Mouse (Mus musculus) liver, embryonic 11.5 days (tissue): ENCODE results near the gene Lrrc58. TPM values are rescaled to one million over a fixed set of nuclear protein-coding genes. Genes with fewer than 3 reads are reported as not detected.

Experiments used
- ATAC-seq: fragments of 200-750 bp; cut with Nextera tagmentation; replicated peaks from 2 replicates; pipeline ENCODE4 v1.8.0; 2017; ENCODE audit warnings: moderate number of reproducible peaks, mild to moderate bottlenecking, moderate TSS enrichment, moderate library complexity; ENCODE audit not compliant: low FRiP score
- DNase-seq: peaks from one replicate; pipeline ENCODE4 v3.0.0-alpha.2; 2017; ENCODE audit warnings: low spot score
- H3K27ac ChIP-seq: fragments of 300-500 bp; sonication (generic); 2 replicates; pipeline ENCODE4 v1.5.1; 2014; ENCODE audit warnings: mild to moderate bottlenecking, low read depth, low read length, control low read depth
- H3K27me3 ChIP-seq: fragments of 300-500 bp; sonication (generic); replicated peaks from 2 replicates; pipeline ENCODE4 v1.6.1; 2014; ENCODE audit warnings: low read length, mixed read lengths; ENCODE audit not compliant: control insufficient read depth, insufficient read depth
- H3K36me3 ChIP-seq: fragments of 300-500 bp; sonication (generic); 2 replicates; pipeline ENCODE4 v1.6.1; 2014; ENCODE audit warnings: mild to moderate bottlenecking, low read length, moderate library complexity, mixed read lengths; ENCODE audit not compliant: control insufficient read depth, insufficient read depth
- H3K4me1 ChIP-seq: fragments of 300-500 bp; sonication (generic); replicated peaks from 2 replicates; pipeline ENCODE4 v1.6.1; 2014; ENCODE audit warnings: low read length, mixed read lengths; ENCODE audit not compliant: control insufficient read depth, insufficient read depth
- H3K4me2 ChIP-seq: fragments of 300-500 bp; sonication (generic); 2 replicates; pipeline ENCODE4 v1.6.1; 2014; ENCODE audit warnings: mild to moderate bottlenecking, control low read depth, moderate library complexity
- H3K4me3 ChIP-seq: fragments of 300-500 bp; sonication (generic); 2 replicates; pipeline ENCODE4 v1.5.1; 2014; ENCODE audit warnings: low read depth, low read length, control low read depth
- H3K9ac ChIP-seq: fragments of 300-500 bp; sonication (generic); 2 replicates; pipeline ENCODE4 v1.6.1; 2014; ENCODE audit warnings: low read depth, low read length, control low read depth
- H3K9me3 ChIP-seq: fragments of 300-500 bp; sonication (generic); 2 replicates; pipeline ENCODE4 v1.6.1; 2016; ENCODE audit warnings: low read length, inconsistent platforms, mixed read lengths; ENCODE audit not compliant: control insufficient read depth
- WGBS: fragments of 180-500 bp; shearing (Covaris S2); extraction: QIAGEN DNeasy Blood & Tissue Kit; methylation state at CpG from one replicate; pipeline ENCODE4 v1.1.7; 2014; 5-methylcytosine and 5-hydroxymethylcytosine counted together
- polyA plus RNA-seq: library from polyadenylated mRNA; unstranded; fragments of >200 nt; fragmentation: Nextera tagmentation; extraction: Ambion mirVana; gene quantifications from 2 replicates; pipeline ENCODE4 v1.2.1, GENCODE M21; 2014

Gene Lrrc58
- polyA plus RNA-seq, 1 experiment from 2014 or later: 36.2 TPM

DNA sequence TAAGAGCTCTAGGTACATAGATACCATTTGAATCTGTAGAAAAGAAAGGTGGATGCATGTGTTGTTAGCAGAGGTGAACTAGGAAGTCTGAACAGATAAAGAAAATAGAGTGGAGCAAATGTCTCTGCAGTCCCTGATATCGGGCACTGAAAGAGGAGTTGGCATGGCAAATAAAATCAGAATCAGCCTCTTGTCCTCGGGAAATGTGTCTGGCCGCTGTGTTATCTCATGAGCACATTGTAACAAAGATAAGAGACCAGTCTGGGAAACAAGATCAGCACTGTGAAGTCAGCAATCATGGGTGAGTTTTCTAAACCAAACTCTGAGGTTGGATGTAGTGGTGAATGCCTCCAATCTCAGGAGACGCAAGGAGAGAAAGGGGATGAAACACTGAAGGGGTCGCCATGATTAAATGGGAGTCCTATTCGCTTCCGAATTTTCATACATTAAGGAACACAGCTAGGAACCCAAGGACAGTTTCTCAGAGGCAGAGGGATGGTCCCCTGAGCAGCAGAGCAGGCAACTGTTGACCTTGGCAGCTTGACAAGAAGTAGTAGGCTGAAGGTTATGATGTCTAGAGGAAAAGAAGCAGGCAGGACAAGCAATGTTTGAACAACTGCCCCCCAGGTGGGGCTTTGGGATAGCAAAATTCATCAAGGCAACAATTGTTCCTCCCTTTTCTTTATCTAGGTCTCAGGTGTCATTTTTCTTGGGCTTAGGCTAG lies 22.8 kb upstream of the Lrrc58 start:
- H3K4me1 ChIP-seq: no peaks in the 10 kb centered on the region; the same call in 1 of the 2 replicates
- no peak overlapping the region for H3K4me2 ChIP-seq
- no peaks in the 10 kb centered on the region for H3K36me3 ChIP-seq
- 42% methylated on average over 7 of the region's 7 CpGs for WGBS
- H3K27ac ChIP-seq: no peak overlapping the region
- DNase-seq: no peak
- H3K4me3 ChIP-seq: no peak overlapping the region
- no peak overlapping the region for H3K9ac ChIP-seq
- H3K9me3 ChIP-seq: no peaks in the 10 kb centered on the region
- no peaks in the 10 kb centered on the region for H3K27me3 ChIP-seq
- ATAC-seq: no peak

DNA sequence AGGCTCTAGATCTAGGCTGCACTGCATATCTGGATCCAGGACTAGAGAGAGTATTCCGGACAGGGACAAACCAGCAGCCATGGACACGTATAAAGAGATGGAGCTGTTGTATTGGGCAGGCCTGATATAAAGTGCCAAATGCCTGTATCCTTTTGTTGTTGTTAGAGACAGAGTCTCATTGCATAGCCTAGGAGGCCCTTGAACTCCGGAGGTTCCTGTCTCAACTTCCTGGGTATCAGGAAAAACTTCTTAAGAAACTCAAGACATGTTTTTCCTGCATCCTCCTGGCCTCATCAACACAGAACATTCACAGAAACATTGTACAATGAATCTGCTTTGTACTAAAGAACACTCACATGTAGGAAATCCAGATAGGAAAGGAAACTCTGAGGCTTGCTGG lies 21.1 kb upstream of the Lrrc58 start:
- no peak overlapping the region for H3K9ac ChIP-seq
- H3K4me1 ChIP-seq: no peaks in the 10 kb centered on the region; the same call in 1 of the 2 replicates
- no peak for ATAC-seq
- H3K4me3 ChIP-seq: no peak overlapping the region
- H3K27ac ChIP-seq: no peak overlapping the region
- DNase-seq: no peak
- no peaks in the 10 kb centered on the region for H3K36me3 ChIP-seq
- H3K27me3 ChIP-seq: no peaks in the 10 kb centered on the region
- H3K9me3 ChIP-seq: no peaks in the 10 kb centered on the region
- H3K4me2 ChIP-seq: no peak overlapping the region
- 66% methylated on average over 3 of the region's 3 CpGs for WGBS

DNA sequence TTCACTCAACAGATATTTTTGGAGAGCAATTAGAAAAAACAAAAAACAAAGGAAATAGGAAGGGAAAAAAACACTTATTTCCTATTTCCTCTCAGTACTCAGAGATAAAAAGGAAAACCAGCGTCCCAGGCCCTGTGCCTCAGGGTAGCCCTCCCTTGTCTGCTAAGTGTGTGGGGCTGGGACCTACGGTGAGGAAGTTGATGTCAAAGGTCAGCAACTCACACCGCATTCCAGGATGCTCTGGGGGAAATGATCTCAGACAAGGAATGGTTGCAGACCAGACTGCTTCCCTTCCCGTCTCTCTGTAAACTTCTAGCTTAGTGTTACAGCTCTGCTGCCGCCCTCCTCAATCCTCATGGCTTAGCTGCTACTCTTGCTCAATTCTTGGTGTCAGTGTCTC lies 16.8 kb upstream of the Lrrc58 start:
- no peak for DNase-seq
- H3K4me1 ChIP-seq: peaks cover 3% of the 10 kb centered on the region; the same call in 1 of the 2 replicates
- no peak overlapping the region for H3K9ac ChIP-seq
- no peaks in the 10 kb centered on the region for H3K36me3 ChIP-seq
- no peak overlapping the region for H3K4me2 ChIP-seq
- H3K9me3 ChIP-seq: no peaks in the 10 kb centered on the region
- no peaks in the 10 kb centered on the region for H3K27me3 ChIP-seq
- ATAC-seq: no peak
- WGBS: 23% methylated on average over 5 of the region's 5 CpGs
- no peak overlapping the region for H3K4me3 ChIP-seq
- H3K27ac ChIP-seq: no peak overlapping the region

DNA sequence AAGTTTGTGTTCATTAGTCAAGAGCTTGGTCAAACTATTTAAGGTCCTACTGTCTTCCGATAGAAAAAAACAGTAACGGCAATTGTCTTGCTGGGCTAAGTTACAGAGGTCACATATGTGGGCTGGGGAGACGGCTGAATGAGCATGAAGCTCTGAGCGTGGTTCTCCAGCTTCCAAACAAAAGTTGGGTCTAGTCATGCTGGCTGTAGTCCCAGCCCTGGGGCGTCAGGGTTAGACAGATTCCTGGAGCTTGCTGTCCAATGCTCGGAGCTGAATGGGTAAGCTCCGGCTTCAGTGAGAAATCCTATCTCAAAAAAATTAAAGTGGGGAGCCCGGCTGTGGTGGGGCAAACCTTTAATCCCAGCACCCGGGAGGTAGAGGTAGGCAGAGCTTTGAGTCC lies 14.9 kb upstream of the Lrrc58 start:
- Histone ChIP-seq H3K9ac (no peak overlapping the region), H3K4me2 (no peak overlapping the region), H3K36me3 (no peaks in the 10 kb centered on the region), H3K9me3 (no peaks in the 10 kb centered on the region), H3K4me1 (peaks cover 3% of the 10 kb centered on the region; the same call in 1 of the 2 replicates), H3K4me3 (no peak overlapping the region), H3K27me3 (no peaks in the 10 kb centered on the region), H3K27ac (no peak overlapping the region)
- WGBS: 82% methylated on average over 9 of the region's 9 CpGs
- no peak for DNase-seq
- no peak for ATAC-seq

DNA sequence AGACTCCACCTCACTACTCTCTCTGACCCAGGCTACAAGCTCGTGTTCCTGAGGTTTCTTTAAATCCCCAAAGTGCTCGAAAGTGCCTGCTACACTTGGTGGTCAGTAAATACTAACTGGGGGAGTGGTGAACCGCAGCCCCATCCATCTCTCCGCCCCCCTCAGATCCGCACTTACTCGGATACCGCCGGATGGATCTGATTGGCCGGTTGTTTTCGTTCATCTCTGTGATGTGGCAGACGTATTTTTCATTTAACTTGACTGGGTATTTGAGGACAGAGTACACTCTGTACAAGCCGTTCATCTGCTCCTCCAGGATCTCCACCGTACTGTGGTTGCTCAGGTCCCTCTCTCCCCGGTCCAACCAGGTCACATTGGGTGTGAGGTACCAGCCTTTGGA lies 14.1 kb upstream of the Lrrc58 start:
- DNase-seq: no peak
- Histone ChIP-seq H3K36me3 (no peaks in the 10 kb centered on the region), H3K4me1 (peaks cover 3% of the 10 kb centered on the region; the same call in 1 of the 2 replicates), H3K4me2 (no peak overlapping the region), H3K27ac (no peak overlapping the region), H3K4me3 (no peak overlapping the region), H3K9me3 (no peaks in the 10 kb centered on the region), H3K9ac (no peak overlapping the region), H3K27me3 (no peaks in the 10 kb centered on the region)
- no peak for ATAC-seq
- WGBS: 64% methylated on average over 14 of the region's 14 CpGs

DNA sequence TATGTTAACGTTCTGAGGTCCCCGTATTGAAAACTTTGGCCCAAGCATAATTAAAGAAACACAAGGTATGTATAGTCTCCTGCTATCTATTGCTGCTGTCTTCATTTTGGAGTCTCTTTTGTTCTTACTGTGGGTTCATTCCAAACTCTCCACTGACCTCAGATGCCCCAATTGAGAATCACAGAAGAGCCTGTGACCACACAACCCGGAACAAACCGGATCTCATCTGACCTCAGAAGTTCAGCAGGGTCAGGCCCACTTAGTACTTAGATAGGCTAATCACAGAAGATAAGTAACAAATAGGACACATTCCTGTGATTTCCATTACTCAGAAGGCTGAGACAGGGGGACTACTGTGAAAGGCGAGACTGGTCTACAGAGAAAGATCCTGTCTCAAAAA lies 13.6 kb upstream of the Lrrc58 start:
- ATAC-seq: no peak
- H3K27me3 ChIP-seq: no peaks in the 10 kb centered on the region
- no peak for DNase-seq
- H3K4me2 ChIP-seq: no peak overlapping the region
- no peak overlapping the region for H3K27ac ChIP-seq
- H3K4me1 ChIP-seq: peaks cover 3% of the 10 kb centered on the region; the same call in 1 of the 2 replicates
- H3K9ac ChIP-seq: no peak overlapping the region
- H3K9me3 ChIP-seq: no peaks in the 10 kb centered on the region
- 41% methylated on average over 5 of the region's 5 CpGs for WGBS
- no peaks in the 10 kb centered on the region for H3K36me3 ChIP-seq
- no peak overlapping the region for H3K4me3 ChIP-seq

DNA sequence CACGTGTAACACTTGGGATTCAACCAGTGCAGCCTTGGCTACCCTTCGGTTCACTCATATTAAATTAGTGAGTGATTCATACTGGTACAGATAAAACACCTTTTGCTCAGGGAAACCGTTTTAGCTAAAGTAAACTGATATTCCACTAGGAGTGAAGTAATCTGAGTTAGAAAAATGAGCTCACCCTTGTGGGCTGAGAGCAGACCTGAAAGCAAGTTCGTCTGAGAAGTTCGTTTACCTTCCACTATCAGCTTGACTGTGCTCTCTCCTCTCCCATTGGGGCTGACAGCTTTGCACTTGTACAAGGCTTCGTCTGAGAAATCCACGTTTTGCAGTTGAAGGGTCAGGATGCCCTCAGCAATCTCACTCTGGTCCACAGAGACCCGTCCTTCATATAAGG lies 12.6 kb upstream of the Lrrc58 start:
- WGBS: 56% methylated on average over 8 of the region's 8 CpGs
- Histone ChIP-seq H3K27me3 (no peaks in the 10 kb centered on the region), H3K9ac (no peak overlapping the region), H3K4me3 (no peak overlapping the region), H3K9me3 (no peaks in the 10 kb centered on the region), H3K4me1 (peaks cover 3% of the 10 kb centered on the region; the same call in 1 of the 2 replicates), H3K4me2 (no peak overlapping the region), H3K36me3 (no peaks in the 10 kb centered on the region), H3K27ac (no peak overlapping the region)
- DNase-seq (no peak), ATAC-seq (no peak)

DNA sequence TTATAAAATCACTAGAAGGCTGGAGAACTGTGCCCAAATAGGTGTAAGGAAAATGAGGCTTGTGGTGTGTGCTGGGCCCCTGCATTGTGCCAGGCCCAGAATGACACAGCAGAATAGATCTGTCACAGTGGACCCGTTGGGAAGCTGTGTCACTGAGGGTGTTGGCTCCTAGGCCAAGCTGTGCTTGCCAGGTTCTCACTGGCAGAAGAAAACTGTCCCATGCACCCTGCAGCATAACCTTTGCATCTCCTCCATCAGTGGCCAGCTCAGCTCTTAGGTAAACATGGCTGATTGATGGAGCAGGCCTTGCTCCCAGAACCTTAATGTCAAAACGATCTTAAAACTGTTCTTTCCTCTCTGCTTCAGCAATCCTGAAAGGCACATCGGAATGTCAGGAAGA lies 11.9 kb upstream of the Lrrc58 start:
- Histone ChIP-seq H3K36me3 (no peaks in the 10 kb centered on the region), H3K4me1 (peaks cover 3% of the 10 kb centered on the region; the same call in 1 of the 2 replicates)
- 0 out of 2 replicates have a peak, but pooled peaks have one; percentile 41 for ATAC-seq

DNA sequence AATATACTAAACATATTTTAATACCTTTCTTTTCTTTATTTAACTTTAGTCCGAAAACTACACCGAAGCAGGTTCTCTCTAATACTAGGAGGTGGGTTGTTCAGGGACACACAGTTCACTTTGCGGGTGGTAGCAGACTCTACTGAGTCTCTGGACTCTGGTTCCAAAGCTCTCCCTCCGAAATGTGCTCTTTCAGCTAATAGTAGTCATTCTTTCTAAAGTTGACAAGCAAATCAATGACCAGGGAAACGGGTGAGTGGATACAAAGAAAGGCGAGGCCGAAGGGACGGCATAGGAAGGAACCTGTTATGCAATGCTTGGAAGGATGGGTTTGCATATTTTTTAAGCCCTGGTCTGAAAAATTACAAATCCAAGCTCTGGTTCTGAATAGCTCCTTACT lies 10.7 kb upstream of the Lrrc58 start:
- no peak for DNase-seq
- no peak for ATAC-seq
- Histone ChIP-seq H3K4me2 (no peak overlapping the region), H3K9ac (no peak overlapping the region), H3K27me3 (no peaks in the 10 kb centered on the region), H3K27ac (no peak overlapping the region), H3K36me3 (no peaks in the 10 kb centered on the region), H3K4me3 (no peak overlapping the region), H3K4me1 (peaks cover 3% of the 10 kb centered on the region; the same call in 1 of the 2 replicates), H3K9me3 (no peaks in the 10 kb centered on the region)
- WGBS: 78% methylated on average over 8 of the region's 8 CpGs

More for the DNA sequence above, 11.9 kb upstream of the Lrrc58 start:
- no peak for DNase-seq
- Histone ChIP-seq H3K27ac (no peak overlapping the region), H3K27me3 (no peaks in the 10 kb centered on the region), H3K9me3 (no peaks in the 10 kb centered on the region), H3K9ac (no peak overlapping the region), H3K4me3 (no peak overlapping the region), H3K4me2 (no peak overlapping the region)
- 52% methylated on average over 3 of the region's 3 CpGs for WGBS
